Mouse (Mus musculus) megakaryocyte progenitor cell, adult 5-6 weeks (primary cell): ENCODE data around the gene Heatr6. TPM values are rescaled to one million over a fixed set of nuclear protein-coding genes. Genes with fewer than 3 reads are reported as not detected.
A peak's percentile ranks its signal among the peaks of the same experiment; 100 is the strongest.

Experiments used
- ATAC-seq: replicated peaks from 2 replicates; pipeline ENCODE4 v1.8.0; 2016; ENCODE audit warnings: mild to moderate bottlenecking, moderate TSS enrichment, inconsistent platforms; ENCODE audit not compliant: poor library complexity
- total RNA-seq, 2 experiments: library from RNA; stranded (forward) in 1 of 2; stranded (reverse) in 1 of 2; fragments of 157-497, 149-512 nt in 1 of 2; fragments of 200-1000 nt in 1 of 2; gene quantifications; 2 replicates each; pipeline versions ENCODE4 v1.2.3 to v1.2.4; 2015 to 2017

The Heatr6 gene
- total RNA-seq, 2 experiments from 2014 or later = 16.2 to 17.5 TPM

DNA sequence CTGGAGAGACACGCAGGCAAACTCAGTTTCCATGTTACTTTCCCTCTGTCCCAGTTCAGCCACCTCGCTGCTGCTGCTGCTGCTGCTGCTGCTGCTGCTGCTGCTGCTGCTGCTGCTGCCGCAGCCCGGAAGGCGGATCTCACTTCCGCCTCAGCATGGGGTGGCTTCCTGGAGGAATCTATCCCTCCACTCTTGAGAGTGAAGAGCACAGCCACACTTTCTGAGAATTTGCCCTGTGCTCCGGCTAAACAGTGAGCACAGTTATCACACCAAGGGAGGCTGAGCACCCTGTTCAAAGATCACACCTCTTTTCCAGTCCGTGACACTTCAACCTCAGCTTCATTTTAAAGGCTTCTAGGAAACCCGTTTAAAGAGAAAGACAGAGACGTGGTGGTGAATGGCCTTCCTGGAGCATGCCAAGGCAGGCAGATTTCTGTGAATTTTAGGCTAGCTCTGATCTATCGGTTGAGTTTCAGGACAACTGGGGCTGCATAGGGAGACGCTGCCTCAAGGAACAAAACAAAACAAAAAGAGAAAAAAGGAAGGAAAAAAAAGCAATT is 46.5 kb downstream of the Heatr6 start:
- ATAC-seq = no peak

DNA sequence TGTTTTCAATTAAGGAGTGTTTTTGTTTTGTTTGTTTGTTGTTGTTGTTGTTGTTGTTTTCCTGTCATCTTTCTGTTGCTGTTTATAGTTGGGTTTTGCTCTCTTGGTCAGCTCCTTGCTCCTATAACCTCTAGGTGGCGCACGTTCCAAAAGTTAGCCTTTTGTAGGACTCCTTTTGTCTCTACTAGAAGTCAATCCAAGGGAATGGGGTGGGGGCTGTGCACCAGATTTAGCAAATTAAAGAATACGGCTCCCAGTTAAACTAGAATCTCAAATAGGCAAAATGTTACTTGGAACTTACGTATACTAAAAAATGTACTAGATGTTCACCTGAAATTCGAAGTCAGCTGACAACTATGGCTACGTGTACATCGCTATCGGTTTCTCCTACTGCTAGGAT is 48.7 kb downstream of the Heatr6 start:
- peak; percentile 55; the same call in 1 of the 2 replicates for ATAC-seq

DNA sequence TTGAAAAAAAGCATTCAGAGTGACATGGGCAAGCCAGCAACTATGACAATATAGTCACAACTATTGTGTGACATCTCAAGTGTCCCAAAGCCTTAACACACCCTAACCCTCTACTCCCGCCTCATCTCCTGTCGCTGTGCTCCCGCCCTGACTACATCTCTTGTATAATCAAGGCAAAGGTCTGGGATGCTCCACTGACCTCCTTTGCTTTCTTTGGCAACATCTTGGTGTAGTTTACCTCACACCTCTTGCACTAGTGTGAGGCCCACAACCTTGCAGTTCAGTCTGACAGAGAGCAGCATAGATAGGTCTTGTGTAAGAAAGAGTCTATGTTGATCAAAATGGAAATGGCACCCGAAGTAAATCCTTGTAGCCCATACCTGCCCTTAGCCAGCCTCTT is 49.1 kb downstream of the Heatr6 start:
- ATAC-seq = no peak

DNA sequence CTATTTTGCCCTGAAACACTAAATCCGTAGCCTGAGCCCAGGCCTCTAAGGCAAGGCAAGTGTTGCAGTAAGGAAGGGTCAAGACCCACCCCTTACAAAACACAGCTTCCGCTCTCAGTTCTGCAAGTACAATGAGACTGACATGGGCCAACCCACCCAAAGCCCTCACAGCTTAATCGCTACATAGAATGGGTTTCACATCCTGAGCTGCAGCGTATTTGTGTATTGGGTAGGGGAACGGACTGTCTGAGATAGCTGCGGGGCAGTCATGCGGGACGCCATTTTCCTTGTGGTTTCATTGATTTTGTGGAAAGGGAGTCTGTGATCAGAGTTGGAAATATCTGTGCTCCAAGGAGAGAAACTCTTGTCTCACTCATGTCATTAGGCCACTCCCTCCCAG is 56.9 kb downstream of the Heatr6 start:
- no peak for ATAC-seq

DNA sequence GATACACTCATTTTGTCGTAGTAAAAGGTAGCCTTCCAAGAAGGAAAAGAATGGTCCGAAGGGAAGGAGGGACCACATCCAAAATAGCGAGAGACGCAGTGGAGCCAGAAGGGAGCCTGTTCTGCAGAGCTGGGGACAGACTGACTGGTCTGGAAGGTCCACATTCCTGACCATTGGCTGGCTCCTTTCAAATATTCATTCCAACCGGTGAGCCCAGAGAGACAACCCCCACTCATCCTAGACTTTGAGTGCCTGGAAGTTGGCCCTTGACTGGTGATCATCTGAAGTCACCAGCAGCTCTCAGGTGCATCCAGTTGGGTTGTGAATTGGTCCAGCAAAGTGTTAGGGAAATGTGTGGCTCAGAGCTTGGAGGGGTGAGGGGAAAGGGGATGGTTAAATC is 61.7 kb downstream of the Heatr6 start:
- ATAC-seq = no peak

DNA sequence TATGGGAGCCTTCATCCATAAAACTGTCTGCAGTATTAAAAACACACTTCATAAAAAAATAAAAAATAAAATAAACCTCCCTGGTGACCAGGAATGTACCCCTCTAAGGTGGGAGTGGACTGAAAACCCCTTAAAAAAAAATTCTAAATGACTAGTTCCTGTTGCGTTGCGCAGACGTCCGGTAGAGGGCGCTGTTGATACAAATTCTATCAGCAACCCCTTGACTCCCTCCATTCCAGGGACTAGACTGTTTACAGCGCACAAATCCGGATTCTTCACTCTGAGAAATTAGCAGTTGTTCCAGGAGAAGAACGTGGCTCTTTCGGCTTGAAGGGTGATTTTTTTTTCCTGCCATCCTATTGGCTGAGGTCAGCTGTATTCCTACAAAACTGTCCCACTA is 62.1 kb downstream of the Heatr6 start:
- 0 out of 2 replicates have a peak, but pooled peaks have one; percentile 34 for ATAC-seq

DNA sequence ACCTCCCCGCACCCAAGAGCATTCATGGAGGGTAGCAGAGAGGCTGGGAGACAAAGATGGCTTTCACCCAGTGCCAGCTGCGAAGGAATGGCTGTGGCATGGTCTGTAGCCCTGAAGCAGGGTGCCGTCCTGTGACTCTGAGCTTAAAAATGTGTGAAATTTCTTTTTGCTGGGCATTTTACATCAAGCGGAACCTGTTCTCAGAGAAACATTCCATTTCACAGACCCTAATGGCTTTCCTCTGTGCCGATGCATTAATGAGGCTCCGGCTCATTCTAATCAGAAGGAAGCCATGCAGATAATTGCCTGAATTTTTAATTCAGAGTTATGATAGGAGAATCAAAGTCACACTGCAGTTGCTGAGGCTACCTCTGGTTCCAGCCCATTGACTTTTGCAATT is 63.6 kb downstream of the Heatr6 start:
- no peak for ATAC-seq

DNA sequence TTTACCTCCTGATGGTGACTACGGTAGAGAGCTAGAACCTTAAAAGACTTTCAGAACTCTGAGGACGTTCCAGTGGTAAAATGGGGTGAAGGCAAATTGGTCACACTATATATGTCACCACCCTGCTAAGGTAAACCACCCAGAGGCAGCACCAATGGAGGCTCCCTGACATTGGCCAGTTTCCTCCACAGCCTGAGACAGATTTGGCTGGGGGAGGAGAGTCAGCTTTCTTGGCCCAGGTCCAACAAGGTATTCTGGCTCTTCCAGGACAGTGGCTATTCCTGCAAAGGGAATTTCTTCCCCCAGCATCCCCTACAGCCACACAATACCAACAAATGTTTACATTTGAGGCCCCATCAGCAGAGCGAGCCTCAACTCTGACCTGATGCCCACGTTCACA is 64.5 kb downstream of the Heatr6 start:
- ATAC-seq = no peak

DNA sequence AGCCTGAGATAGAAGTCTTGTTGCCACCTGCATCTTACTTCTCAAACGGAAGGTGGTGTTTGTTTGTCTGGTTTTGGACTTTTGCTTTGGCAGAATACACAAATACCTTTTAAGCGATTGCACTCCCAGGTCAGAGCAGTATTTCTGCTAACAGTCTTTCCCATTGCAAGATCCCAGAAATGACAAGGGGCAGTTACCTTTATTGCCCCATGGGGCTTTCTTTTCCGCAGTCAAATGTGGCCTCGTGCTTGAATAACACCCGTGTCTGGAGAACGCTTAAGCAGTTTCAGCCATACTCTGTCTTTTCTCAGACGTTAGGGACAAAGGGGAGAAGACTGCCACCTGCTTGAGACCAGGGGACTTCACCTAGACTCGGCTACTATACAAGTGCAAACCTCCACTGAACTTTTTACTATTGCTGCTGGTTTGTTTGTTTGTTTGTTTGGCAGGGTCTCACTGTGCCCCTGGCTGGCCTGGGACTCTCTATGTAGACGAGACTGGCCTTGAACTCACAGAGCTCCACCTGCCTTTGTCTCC is 65.2 kb downstream of the Heatr6 start:
- no peak for ATAC-seq

DNA sequence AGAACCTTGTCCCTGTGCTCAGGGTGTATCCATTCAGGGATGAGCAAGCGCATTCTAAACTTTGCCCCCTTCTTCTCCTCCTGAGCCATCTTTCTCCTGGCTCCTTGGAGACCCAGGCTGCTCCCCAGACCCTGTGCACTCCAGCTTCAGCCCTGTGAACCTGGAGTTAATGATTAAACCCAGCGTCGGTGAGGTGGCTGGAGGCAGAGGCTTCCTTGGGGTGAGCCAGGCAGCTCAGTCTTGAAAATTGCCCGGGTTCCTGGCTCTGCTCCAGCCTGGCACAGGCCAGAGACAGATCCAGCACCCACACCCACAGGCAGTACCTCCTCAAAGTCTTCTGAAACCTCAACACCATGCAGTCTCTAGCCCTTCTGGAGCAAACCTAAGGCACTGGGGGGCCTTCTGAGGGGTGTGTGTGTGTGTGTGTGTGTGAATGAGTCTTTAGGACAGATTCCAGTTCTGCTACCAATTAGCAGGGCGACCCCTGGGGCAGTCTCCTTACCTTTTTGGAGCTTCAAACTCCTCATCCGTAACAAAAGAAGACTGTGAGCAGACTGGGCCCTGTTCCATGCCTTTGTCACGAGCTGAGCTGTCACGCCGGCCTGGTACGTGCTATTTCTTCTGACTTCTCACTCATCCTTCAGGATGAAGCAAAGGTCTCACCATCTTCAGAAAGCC is 66.4 kb downstream of the Heatr6 start:
- no peak for ATAC-seq

DNA sequence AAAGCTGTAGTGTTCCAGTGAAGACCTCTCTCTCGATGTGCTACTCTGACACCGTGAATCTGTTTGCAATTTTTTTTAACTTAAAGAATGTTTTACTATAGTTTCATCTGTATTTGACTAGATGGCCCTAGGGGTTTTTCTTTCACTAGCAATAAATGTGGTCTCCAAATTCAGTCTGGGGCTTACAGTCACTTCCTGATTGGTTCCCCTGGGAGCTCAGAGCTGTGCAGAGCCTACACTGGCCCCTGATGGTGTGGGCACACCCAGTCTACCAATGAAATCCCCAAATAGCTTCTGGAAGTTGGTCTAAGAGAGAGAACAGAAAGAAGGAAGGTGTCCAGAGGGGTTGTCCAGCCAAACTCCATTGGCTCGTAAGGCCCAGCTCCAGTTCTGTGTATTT is 72.6 kb downstream of the Heatr6 start:
- ATAC-seq = no peak

DNA sequence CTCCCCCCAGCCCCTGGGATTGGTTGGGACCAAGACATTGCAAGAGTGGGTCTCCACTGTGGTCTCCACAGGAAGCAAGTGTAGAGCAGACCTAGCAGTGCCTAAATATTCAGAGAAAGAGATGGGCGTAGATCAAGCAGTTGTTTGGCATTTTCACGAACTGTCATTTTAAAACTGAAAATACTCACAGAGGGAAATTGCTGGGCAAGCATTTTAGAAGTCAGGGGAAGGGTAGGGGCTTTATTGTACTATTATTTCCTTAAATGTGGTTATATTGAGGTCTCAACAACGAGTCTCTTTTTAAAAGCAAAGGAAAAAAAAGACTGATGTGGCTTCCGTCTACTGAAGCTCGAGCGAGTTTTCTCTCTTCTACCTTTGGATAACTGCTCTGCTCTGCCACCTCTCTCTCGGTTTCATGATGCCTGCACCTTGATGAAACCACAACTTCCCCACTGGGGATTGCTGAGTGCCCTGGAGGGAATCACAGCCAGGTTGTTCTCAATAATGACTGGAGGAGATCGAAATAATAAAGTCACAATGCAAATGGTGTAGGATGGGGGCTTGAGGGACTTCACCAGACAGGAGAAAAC is 75.2 kb downstream of the Heatr6 start:
- ATAC-seq = no peak

DNA sequence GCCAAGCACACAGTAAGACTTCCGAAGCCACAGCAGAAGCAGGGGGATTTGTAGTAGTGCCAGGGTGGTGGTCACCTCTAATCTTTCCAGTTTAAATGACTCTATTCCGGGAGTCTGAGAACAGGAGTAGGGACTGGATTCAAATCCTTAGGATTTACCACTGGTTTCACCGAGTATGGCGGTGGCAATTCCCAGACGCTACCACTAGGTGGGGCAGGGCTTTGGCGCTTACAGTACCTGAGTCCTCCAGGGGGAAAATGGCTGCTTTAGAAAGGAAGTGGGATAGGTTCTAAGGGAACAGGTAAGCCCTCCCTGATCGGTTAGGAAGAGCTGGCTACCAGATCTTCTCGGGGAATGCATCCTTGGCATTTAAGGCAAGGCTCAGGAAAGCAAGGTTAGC is 78.9 kb downstream of the Heatr6 start:
- ATAC-seq = peak; percentile 78

Other genes with a start within 250 kb of the Heatr6 start
- not detected in 2 replicates for gene Heatr9, start 231.5 kb upstream of the Heatr6 start, total RNA-seq (2015)
- gene Heatr9, start 231.5 kb upstream of the Heatr6 start, total RNA-seq (2017) = not detected in 2 replicates
- 1.1 and 4.7 TPM in 2 replicates for gene Ccl5, start 223.2 kb upstream of the Heatr6 start, total RNA-seq (2015)
- gene Ccl5, start 223.2 kb upstream of the Heatr6 start, total RNA-seq (2017) = 0.92 and 3.2 TPM in 2 replicates
- 149 and 197 TPM in 2 replicates for gene Ccl9, start 175.1 kb upstream of the Heatr6 start, total RNA-seq (2015)
- gene Ccl9, start 175.1 kb upstream of the Heatr6 start, total RNA-seq (2017) = 97.7 and 108 TPM in 2 replicates
- gene Ccl6, start 160.6 kb upstream of the Heatr6 start, total RNA-seq (2015) = 13.6 and 25.2 TPM in 2 replicates
- 13.3 and 15.1 TPM in 2 replicates for gene Ccl6, start 160.6 kb upstream of the Heatr6 start, total RNA-seq (2017)
- 0.44 and 1.2 TPM in 2 replicates for gene Rpl9-ps1, start 108.1 kb upstream of the Heatr6 start, total RNA-seq (2015)
- not detected in 2 replicates for gene Rpl9-ps1, start 108.1 kb upstream of the Heatr6 start, total RNA-seq (2017)
- 99.8 and 229 TPM in 2 replicates for gene Ccl3, start 104.3 kb upstream of the Heatr6 start, total RNA-seq (2015)
- gene Ccl3, start 104.3 kb upstream of the Heatr6 start, total RNA-seq (2017) = 37.9 and 120 TPM in 2 replicates
- gene Ccl4, start 91.1 kb upstream of the Heatr6 start, total RNA-seq (2015) = 19.6 and 29.1 TPM in 2 replicates
- gene Ccl4, start 91.1 kb upstream of the Heatr6 start, total RNA-seq (2017) = 16.7 and 37.1 TPM in 2 replicates
- gene Wfdc17, start 49.7 kb upstream of the Heatr6 start, total RNA-seq (2015) = 3.0 and 6.0 TPM in 2 replicates
- 1.7 TPM in 1 of 2 replicates, not detected in the other for gene Wfdc17, start 49.7 kb upstream of the Heatr6 start, total RNA-seq (2017)
- not detected in 2 replicates for gene Wfdc18, start 44.7 kb upstream of the Heatr6 start, total RNA-seq (2015)
- gene Wfdc18, start 44.7 kb upstream of the Heatr6 start, total RNA-seq (2017) = not detected in 2 replicates
- gene Wfdc21, start 6.8 kb upstream of the Heatr6 start, total RNA-seq (2015) = 110 and 215 TPM in 2 replicates
- 88.5 and 189 TPM in 2 replicates for gene Wfdc21, start 6.8 kb upstream of the Heatr6 start, total RNA-seq (2017)
- gene Hnf1b, start 96.4 kb downstream of the Heatr6 start, total RNA-seq (2015) = not detected in 2 replicates
- not detected in 2 replicates for gene Hnf1b, start 96.4 kb downstream of the Heatr6 start, total RNA-seq (2017)
- gene Ddx52, start 188.4 kb downstream of the Heatr6 start, total RNA-seq (2015) = 34.2 TPM in 2 replicates
- gene Ddx52, start 188.4 kb downstream of the Heatr6 start, total RNA-seq (2017) = 65.5 and 67.1 TPM in 2 replicates
- gene Synrg, start 210.7 kb downstream of the Heatr6 start, total RNA-seq (2015) = 20.4 and 25.3 TPM in 2 replicates
- 13.2 and 14.6 TPM in 2 replicates for gene Synrg, start 210.7 kb downstream of the Heatr6 start, total RNA-seq (2017)